Mouse (Mus musculus): ENCODE measurements at regions not wholly inside any gene's neighbourhood (a gene's known extent, or its start where the extent isn't known, plus 50 kb on each side); places are given as distances from the start of the nearest gene placed in this dataset.

GRCm38 (mm10) chr4:45586310-45586709 lies 54.0 kb upstream of the Shb start:
- TF ChIP-seq CTCF (conservative IDR thresholded peaks at IDR 0.05; ENCODE audit: low read length) (no peak), POU5F1 (IDR thresholded peaks at IDR 0.05; ENCODE audit: borderline replicate concordance, low read length) (no peak)
